Mouse (Mus musculus): ENCODE measurements around the gene Txndc16.

DNA sequence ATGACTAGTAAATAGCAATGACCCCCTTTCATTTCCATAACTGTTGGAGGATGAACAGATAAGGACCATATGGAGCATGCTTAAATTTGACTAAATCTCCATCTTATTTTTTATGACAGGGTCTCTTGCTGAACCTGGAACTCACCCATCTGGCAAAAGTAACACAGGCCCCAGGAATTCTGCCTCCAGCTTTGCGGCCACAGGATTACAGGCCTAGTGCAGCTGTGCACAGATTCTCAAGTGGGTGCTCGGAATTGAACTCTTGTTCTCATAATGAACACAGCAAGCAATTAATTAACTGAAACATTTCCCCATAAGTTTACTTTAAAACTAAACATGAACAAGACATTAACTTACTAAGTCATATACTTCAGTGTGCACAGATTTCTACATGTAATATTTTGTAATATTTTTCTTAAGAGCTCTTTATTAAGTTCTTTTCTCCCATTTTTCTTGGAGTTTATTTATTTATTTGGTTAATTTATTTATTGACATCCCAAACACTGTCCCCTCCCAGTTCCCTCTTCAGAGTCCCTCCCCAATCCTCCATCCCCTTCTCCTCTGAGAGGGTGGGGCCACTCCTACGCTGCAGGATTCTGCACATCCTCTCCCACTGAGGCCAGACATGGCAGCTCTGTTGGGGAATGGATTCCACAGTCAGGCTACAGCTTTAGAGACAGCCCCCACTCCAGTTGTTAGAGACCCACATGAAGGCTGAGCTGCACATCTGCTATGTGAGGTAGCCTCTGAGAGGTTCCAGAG lies 43.9 kb upstream of the Txndc16 start:
- TF ChIP-seq POLR2A (IDR thresholded peaks at IDR 0.05; ENCODE audit: borderline replicate concordance, low read depth, low read length) (no peak), CTCF (IDR thresholded peaks at IDR 0.05; ENCODE audit: low read depth, low read length) (no peak)
